Mouse (Mus musculus) spleen, postnatal 36 days (tissue): ENCODE measurements at regions not wholly inside any gene's neighbourhood (a gene's known extent, or its start where the extent isn't known, plus 50 kb on each side); places are given as distances from the start of the nearest gene placed in this dataset.

ENCODE experiments used
- DNase-seq, 2 experiments: peaks; one replicate each; pipeline ENCODE4 v3.0.0; 2022; ENCODE audit warnings: low spot score in 2 of 2, mixed read lengths in 1 of 2

- no peak for DNase-seq
Observed at GRCm38 (mm10) chr1:61418396-61418795, 220.2 kb upstream of the Pard3b start.

- DNase-seq = no peak
Observed at GRCm38 (mm10) chr1:61419839-61420238, 218.8 kb upstream of the Pard3b start.

- DNase-seq = no peak
Observed at GRCm38 (mm10) chr1:61423253-61423652, 215.4 kb upstream of the Pard3b start.

DNA sequence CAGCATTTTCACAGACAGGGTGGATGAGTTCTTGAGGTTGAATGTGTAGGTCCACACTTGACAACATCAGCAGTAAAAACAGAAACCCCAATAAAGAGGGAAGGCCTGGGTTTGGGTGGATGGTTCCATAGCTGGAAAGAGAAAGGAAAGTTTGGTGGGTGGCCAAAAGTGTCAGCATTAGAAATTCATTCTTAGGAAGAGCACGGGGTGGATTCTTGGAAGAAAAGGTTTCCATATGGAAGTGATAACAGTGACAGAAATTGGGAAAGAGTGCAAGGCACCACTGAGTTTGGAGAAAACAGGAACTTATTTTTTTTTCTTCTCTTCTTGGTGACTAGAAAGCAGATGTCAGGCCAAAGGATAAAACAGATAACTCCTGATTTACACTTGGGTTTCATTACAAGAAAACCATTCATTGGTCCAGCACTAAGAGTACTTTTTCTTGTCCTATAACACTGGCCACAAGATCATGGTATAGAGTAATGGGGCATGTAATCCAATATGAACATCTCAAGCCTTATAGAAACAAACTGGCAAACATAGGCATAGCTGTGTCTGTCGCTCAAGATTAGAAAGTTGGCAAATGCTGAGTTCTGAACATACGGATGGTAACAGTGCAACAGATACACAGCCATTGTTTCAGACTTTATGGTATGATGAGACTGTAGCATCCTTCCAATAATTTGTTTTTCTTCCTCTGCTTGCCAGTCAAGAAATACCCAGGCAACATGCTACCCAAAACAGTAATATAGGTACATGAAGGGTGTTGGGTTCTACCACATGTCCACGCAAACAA is 209.7 kb upstream of the Pard3b start:
- no peak for DNase-seq

GRCm38 (mm10) chr1:61437603-61438002 is 201.0 kb upstream of the Pard3b start:
- DNase-seq = no peak

DNA sequence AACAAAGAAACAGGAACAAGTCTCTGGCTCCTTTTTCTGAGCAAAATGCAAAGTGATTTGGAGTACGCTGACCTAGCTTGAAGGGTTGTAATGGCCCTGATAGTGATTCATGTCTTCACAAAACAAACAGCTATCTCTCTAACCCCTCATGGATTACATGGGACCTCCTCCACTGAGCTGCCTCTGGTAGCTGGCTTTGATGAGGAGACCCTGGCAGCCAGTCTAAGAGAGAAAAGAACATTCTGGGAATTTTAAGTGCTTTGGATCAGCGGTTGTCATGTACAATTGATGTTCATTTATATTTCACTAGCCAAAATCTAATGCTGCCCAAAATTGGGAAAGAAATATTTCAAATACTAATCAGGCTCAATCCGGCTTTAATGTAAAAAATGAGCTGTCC is 177.2 kb upstream of the Pard3b start:
- no peak for DNase-seq

DNA sequence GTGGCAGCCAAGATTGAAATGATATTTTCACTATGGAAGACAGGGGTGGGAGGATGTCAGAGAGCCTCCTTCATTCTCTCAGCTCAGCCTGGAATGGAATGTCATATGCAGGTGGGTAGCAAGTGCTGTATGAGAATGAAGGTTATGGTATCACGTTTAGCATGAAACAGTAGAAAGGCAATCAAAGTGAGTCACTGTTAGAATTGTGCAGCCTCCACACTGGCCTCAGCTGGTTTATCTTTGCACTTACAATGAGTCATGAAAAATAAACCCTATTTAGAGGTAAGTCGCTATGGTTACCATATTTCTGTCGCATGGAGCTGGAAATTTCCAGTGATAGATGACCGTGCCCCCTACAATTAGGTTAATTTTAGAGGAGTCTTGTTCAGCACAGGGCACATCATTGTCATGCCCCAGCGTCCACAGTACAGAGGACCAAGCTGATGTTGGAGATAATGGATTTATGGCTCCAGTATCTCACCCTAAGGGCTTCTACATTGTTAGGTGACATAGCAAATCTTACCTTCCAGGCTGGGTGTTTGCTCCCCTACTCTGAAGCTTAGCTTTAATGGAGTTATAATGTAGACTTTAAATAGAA is 167.9 kb upstream of the Pard3b start:
- DNase-seq = no peak

DNA sequence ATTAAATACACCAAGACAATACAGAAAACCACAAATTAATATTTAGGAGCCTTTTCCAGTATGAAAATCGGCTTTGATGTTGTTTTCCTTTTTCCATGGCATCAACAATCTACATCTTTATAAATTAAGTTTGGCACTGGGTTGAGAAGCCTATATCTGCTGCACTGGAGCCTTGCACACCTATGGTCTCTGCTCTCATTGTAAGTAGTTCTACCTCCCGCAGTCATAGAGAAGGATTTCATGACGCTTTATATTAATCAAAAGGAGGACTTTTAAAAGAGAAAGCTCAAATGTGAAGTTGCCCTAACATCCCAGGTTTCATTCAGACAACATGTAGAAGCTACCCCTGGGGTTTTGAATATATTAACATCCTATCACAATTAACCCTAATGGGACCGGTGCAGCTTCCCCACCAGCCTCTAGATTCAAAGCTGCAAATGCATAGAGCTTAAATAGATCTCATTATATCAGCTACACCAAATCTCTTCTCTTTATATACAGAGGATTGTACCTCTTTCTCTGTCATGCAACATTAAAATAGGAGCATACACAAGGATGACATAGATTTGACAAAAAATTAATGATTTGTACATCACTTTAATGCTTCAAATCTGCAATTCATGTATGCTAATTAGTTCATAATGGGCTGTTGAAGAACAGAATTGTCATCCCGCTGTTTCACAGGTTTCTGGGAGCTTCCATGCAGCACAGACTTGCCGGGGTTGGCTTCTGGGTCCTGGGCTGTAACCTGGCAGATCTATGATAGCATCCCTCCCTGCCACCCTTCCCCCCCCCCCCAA is 166.6 kb upstream of the Pard3b start:
- no peak for DNase-seq

GRCm38 (mm10) chr1:61472579-61473242 is 165.9 kb upstream of the Pard3b start:
- DNase-seq = no peak

DNA sequence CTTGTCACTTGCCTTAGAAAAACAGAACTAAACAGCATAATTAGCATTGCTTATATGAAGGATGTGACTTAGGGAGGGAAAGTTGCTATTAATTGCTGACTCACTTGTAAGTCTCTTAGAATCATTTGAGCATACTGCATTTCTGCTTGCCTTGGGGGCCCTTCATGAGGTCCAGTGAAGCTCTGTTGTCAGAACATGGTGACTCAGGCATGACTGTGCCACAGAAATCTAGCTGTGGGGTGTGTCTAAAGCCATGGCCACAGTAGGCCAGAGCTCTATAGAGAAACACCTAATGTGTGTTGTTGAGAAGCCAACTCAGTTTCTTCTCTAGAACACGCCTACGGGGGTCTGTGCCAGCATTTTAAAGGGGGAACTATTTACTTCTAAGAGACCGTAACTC is 153.2 kb upstream of the Pard3b start:
- no peak for DNase-seq

DNA sequence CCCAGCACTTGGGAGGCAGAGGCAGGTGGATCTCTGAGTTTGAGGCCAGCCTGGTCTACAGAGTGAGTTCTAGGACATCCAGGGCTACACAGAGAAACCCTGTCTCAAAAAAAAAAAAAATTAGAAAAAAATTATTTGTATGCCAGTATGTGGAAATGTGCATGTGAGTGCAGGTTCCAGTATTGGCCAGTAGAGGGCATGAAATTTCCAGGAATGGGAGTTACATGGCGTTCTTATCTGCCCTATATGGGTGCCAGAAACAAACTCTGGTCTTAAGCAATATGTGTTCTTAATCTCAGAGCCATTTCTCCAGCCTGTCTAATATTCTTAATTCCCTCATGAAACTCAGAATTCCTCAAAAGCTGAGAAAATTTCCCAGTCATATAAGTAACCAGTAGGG is 113.7 kb upstream of the Pard3b start:
- DNase-seq = no peak

DNA sequence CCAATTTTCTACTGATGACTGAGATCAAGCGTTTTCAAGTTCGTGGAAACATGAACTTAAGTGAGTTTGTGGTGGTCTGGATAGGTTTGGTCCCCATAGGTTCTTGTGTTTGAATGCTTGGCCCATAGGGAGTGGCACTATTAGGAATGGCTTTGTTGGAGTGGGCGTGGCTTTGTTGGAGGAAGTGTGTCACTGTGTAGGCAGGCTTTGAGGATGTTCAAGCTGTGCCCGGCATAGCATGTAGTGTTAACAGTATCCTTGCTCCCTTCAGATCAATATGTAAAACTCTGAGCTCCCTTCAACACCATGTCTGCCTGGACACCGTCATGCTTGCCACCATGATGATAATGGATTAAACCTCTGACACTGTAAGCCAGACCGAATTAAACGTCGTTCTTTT is 112.7 kb upstream of the Pard3b start:
- DNase-seq = no peak

- DNase-seq = no peak
Observed at GRCm38 (mm10) chr1:61528757-61529156, 109.9 kb upstream of the Pard3b start.

DNA sequence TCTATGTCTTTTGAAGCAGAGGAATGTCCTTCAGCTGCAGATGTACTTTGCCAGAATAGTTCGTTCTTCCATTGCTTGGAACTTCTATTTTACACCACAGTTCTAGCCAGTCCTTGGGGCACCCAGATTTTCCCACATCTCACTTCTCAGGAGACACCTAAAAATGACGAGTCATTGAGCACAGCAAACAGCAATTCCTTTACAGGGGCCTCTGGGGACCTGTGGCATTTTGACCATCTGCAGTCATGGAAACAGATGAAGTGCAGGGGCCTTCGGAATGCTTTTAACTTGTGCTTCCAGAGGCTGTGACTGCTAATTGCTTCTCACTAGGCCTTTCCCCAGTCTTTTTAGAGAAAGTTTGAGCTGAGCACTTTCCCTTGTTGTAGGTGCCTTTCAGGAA is 108.5 kb upstream of the Pard3b start:
- no peak for DNase-seq

- no peak for DNase-seq
Observed at GRCm38 (mm10) chr1:61531487-61531886, 107.1 kb upstream of the Pard3b start.

DNA sequence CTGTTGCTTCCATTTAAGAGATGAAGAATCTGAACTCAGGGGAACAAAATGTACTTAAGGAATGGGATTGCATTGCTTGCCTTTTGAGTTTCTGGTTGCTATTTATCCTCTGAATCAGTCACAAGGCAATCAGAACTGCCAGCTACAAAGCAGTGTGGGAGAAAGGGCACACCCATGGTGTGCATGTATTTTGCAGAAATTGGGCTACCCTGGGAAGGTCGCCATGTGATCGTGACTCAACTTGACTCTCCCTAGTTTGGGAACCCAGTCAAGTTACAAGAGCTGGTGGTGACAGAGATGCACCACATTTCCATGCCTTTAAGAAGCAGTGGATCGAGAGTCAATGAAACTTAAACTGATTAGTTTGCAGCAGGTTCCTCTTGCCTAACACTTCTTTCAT is 98.5 kb upstream of the Pard3b start:
- no peak for DNase-seq

DNA sequence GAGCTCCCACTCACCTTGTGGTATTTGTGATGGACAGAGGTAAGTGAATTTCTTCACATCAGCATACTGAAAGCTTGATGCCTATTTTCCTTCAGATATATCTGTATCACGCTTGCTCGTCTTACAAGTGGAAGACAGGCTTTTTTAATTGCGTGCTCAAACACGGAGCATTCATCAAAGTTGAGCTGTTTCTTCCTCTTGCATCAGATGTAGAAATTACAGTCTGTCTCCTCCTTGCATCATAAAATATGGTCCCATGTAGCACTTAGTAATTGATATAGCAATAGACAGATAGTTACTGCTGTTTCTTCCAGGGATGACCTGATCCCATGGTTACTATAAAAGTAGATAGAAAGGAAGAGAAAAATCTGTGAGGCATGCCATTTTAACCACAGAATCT is 97.5 kb upstream of the Pard3b start:
- no peak for DNase-seq

DNA sequence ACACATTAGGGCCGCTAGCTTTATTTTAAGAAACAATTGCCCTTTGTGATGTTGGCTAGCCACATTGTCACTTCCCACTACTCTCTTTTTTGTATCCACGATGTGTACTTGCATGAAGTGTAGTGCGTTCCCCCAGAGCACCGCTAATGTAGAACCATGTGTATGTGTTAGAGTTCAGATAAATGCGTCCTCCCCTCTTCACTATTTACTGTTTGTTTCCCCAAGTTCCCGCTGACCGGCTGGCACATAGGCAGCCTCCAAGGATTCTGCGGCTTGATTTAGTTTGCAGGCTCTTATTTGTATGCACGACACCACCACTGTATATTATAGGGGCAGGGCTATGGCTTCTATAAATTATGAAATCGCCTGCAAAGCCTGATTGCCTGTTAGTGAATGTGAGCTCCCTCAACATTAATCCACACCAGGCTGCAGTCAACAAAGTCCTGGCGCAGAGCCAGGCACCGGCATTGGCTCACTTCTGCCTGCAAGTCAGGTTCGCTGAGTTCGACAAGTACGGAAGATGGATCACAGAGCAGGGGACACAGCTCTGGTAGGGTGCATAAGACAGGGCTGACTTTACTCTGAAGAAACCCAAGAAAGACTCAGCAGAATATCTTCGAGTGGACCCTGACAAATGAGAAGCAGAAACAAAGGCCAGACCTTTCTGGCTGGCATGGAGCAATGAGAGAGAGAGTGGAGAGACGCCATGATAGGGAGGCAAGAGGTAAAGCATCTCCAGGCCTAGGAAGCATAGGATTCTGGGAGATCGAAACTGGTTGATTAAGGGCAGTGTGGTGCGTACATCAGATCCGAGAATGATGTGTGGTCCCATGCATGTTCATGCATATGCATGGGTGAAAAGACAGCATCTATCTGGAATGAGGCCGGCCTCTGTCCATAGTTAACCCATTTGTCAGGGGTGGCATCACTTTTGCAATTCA is 85.8 kb upstream of the Pard3b start:
- no peak for DNase-seq

GRCm38 (mm10) chr1:61559514-61559913 is 79.1 kb upstream of the Pard3b start:
- DNase-seq = no peak

DNA sequence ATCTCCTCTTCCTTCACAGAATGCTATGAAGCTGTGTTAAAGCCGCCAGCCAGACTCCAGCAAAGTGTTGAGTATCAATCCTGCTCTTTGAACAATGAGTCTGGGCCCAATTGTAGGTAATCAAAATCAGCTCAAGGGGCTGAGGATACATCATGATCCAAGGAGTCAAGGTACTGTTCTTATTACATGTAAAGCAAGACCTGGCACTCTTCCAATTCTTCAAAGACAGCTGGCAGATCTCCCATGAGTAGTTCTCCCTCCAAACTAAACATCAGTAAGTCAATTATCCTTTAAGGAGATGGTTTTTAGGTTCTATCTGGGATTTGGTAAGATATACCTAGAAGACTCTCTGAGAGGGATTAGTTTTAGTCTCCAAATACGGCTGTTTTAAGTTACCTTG is 76.5 kb upstream of the Pard3b start:
- no peak for DNase-seq

- no peak for DNase-seq
Observed at GRCm38 (mm10) chr1:61565471-61565870, 73.2 kb upstream of the Pard3b start.
